Mouse (Mus musculus) megakaryocyte-erythroid progenitor cell, adult 5 weeks (primary cell): ENCODE data around the gene Fdx1. TPM values are rescaled to one million over a fixed set of nuclear protein-coding genes. Genes with fewer than 3 reads are reported as not detected.

Source experiments
- polyA plus RNA-seq: library from polyadenylated mRNA; stranded (reverse); fragments of >175 nt; gene quantifications from 2 replicates; pipeline ENCODE4 v1.2.3, GENCODE M21; 2012

Gene Fdx1
- polyA plus RNA-seq: 34.9 and 36.8 TPM in 2 replicates

GRCm38 (mm10) chr9:51962975-51963701, at the start of gene Fdx1:
Gene Fdx1, minus strand, starts transcription at chr9:51963556.

Other genes starting within 250 kb of the Fdx1 start
- 0.01 TPM in 1 of 2 replicates, not detected in the other for gene Arhgap20, start 198.2 kb downstream of the Fdx1 start, polyA plus RNA-seq
- 40.6 and 48.0 TPM in 2 replicates for gene Rdx, start 83.6 kb upstream of the Fdx1 start, polyA plus RNA-seq
- 0.33 and 0.56 TPM in 2 replicates for gene Zc3h12c, start 205.0 kb upstream of the Fdx1 start, polyA plus RNA-seq